Mouse (Mus musculus) spleen, postnatal 14 days (tissue): ENCODE measurements around the gene Spp2.

Experiments used
- DNase-seq, 2 experiments: peaks; one replicate each; pipeline ENCODE4 v3.0.0; 2021 to 2022; ENCODE audit warnings: low spot score in 2 of 2

The Spp2 gene

DNA sequence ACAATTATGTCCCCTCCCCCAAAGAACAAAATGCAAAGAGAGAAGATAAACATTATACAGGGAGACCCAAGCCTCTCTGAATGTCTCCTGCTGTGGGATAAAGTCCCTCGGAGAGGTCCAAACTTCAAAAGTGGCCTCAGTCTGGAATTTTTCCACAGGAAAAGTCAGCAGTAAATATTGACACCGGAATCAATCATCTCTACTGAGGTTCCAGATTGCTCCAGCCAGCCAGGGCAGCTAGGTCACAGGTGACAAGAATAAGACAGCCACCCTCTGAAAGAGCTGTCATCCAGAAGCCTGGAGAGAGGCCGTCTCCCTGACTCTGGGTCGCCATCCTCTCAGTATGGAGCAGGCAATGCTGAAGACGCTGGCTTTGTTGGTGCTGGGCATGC lies at the start of gene Spp2:
Spp2 (plus strand) TSS at position 155 of the 392 bp plus-strand sequence.
- no peak for DNase-seq

DNA sequence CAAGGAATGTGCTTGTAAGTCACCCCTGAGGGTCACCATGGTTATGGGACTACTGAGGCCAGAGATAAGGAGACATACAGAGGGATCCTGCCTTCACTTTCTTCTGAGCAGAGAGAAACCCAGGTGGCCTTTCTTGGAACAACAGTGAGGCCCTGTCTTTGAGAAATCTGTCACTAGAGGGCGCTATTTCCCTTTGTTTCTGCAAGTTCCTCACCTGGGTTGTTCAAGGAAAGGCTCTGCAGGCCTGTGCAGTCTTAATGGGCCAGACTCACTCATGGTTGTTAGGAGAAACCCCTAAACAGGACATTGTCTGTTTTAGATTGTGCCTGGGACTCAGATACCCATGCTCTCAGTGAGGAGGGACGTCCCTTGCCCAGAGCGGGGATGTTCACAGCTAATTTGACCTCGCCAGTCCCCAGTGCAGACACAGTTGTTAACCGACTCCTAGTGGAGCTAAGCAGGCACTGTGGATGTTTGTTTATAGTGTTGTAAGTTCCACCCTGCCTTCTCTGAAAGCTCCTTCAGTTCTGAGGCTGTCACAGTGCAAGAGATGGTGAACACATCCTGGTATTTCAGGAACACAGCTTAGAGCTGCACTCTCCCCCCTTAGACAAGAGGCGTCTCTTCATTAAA lies 49.2 kb upstream of the Spp2 start:
- peak in 1 of 2 experiments; percentile 4 for DNase-seq

GRCm38 (mm10) chr1:88358102-88358654 lies 48.6 kb upstream of the Spp2 start:
- DNase-seq = no peak

- no peak for DNase-seq
These were observed 45.7 kb upstream of the Spp2 start for GRCm38 (mm10) chr1:88361085-88361484.

- DNase-seq = no peak
These were observed 39.7 kb upstream of the Spp2 start for GRCm38 (mm10) chr1:88366881-88367644.

- DNase-seq = no peak
These were observed 28.3 kb upstream of the Spp2 start for GRCm38 (mm10) chr1:88378446-88378845.

DNA sequence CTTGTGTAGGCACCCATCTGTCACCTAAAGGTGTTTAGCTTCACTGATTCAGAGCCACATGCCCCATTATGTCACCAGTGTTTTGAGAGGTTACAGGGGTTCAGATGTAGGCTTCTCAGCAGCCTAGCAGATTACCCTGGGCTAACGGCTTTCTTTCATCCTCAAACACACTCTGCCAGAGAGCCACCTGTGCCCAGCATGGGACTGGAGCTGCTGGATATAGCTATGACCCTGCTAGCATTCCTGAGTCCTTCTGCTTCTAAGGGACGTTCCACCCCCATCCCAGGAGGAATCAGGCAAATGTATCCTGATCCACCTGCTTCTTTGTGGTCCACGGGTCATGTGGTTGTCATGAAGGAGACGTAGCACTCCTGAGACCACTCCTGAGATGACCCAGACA lies 15.1 kb upstream of the Spp2 start:
- no peak for DNase-seq

GRCm38 (mm10) chr1:88393321-88393720 lies 13.4 kb upstream of the Spp2 start:
- DNase-seq = no peak

GRCm38 (mm10) chr1:88403378-88403777 lies 3.4 kb upstream of the Spp2 start:
- no peak for DNase-seq

- DNase-seq = no peak
These were observed 519 bp upstream of the Spp2 start for GRCm38 (mm10) chr1:88406078-88406806.

GRCm38 (mm10) chr1:88408340-88408739 lies 1.6 kb downstream of the Spp2 start:
- DNase-seq = no peak

DNA sequence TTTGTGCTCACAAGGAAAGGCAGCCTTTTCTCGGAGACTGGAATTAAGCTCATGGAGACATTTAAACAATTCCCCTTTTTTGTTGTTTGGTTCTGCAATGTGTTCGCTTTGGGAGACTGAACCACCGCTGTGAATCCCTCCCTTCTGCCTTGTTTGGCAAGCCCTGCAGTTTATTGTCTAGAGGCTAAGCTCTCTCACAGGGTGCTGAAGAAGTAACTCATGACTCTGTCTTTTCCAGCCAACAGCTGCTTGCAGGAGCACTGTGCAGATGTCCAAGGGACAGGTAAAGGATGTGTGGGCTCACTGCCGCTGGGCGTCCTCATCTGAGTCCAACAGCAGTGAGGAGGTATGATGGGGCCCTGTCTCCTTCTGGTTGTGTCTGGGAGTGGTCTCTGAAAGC lies 5.3 kb downstream of the Spp2 start:
- DNase-seq = no peak

DNA sequence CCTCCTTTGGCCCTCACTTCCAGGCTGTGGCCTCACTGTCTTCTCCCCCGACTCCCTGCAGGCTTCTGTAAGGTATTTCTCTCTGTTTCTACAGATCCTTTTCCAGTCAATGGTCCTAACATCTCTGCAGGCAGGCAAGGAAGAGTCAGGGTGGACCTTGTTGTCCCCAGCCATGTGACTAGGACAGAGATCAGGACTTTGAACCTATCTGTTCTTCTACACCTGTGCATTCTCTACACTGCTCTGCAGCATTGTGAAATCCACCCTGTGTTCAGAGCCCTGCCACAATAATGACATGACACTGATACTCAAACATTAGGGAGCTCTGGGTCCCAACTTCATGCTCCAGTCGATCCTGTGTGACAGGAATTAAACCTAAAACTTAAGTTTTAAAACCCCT lies 12.2 kb downstream of the Spp2 start:
- no peak for DNase-seq

DNA sequence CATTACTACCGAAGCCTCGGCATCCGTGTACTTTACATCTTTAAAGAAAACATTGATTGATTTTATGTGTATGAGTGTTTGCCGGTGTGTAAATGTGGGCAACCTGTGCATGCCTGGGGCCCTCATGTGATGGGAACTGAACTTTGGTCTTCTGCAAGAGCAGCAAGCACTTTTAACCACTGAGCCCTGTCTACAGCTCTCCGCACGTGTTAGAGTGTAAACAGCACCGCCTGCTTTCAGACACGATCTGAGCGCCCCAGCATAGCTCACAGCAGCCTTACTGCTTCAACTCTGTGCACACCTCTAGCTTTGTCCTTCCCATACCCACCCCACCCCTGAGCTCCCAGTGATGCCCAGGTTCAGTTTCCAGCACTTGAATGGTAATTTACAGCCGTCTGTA lies 15.3 kb downstream of the Spp2 start:
- DNase-seq = no peak

DNA sequence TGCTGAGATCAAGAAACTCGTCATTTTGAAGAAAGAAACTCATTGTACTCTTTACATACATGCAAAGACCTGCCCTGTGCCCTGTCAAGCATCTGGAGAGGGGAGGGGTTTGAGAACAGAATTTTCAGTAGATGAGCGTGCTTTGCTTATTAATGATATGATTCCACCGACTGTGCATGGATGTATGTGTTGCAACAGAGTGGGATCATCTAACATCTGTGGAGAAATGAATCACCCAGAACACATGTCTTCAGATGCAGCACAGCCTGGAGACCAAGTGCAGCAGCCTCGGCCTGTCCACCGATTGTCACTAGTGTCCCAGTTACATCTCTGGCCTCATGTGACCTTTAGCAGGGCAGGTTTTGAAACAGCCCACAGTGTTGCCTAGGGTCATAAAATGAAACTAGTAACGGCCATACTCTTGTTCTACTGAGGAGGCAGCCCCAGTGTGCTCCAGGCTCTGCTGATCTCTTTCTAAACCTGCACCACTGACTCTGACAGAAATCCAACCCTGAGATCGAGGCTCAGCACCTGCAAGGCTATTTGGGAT lies 16.2 kb downstream of the Spp2 start:
- no peak for DNase-seq

GRCm38 (mm10) chr1:88424602-88425252 lies 18.0 kb downstream of the Spp2 start:
- peak; percentile 37 to 62 for DNase-seq

GRCm38 (mm10) chr1:88427987-88428741 lies 21.4 kb downstream of the Spp2 start:
- no peak for DNase-seq

- no peak for DNase-seq
These were observed 22.7 kb downstream of the Spp2 start for GRCm38 (mm10) chr1:88429413-88429812.

- no peak for DNase-seq
These were observed 24.5 kb downstream of the Spp2 start for GRCm38 (mm10) chr1:88431262-88431661.

- DNase-seq = no peak
These were observed 25.8 kb downstream of the Spp2 start for GRCm38 (mm10) chr1:88432601-88433000.
